Mouse (Mus musculus) lung, adult 2 months (tissue): ENCODE results near the gene Faah. TPM values are rescaled to one million over a fixed set of nuclear protein-coding genes. Genes with fewer than 3 reads are reported as not detected.

Experiments
- DNase-seq: peaks from one replicate; pipeline ENCODE4 v3.0.0; 2022
- H3K4me1 ChIP-seq: fragments of 200-500 bp; 2 replicates; pipeline ENCODE4 v1.6.1; 2011; ENCODE audit warnings: low read length; ENCODE audit not compliant: control insufficient read depth, insufficient read depth
- H3K4me3 ChIP-seq: fragments of 200-500 bp; replicated peaks from 2 replicates; pipeline ENCODE3; 2011; ENCODE audit warnings: low read depth, mild to moderate bottlenecking, control low read depth, low read length; ENCODE audit errors: extremely low read depth
- CTCF ChIP-seq: fragments of 200-500 bp; IDR thresholded peaks from 2 replicates; pipeline ENCODE4 v1.5.1; 2011; ENCODE audit warnings: mild to moderate bottlenecking, low read length, control low read depth; ENCODE audit not compliant: insufficient read depth
- POLR2A ChIP-seq: fragments of 200-500 bp; IDR thresholded peaks from 2 replicates; pipeline ENCODE4 v1.6.1; 2011; ENCODE audit warnings: low read depth, mild to moderate bottlenecking, control low read depth, low read length, borderline replicate concordance; ENCODE audit errors: extremely low read depth
- WGBS: fragments of 180-500 bp; shearing (Covaris S2); methylation state at CpG from one replicate; pipeline ENCODE4 v1.1.7; 2018; 5-methylcytosine and 5-hydroxymethylcytosine counted together
- polyA plus RNA-seq: library from polyadenylated mRNA; depleted of rRNA; stranded (reverse); fragments of >200 nt; gene quantifications from 2 replicates; pipeline ENCODE4 v1.2.3, GENCODE M21; 2012; rRNA removed

Gene Faah
- polyA plus RNA-seq, 1 experiment, result 24.5 TPM

DNA sequence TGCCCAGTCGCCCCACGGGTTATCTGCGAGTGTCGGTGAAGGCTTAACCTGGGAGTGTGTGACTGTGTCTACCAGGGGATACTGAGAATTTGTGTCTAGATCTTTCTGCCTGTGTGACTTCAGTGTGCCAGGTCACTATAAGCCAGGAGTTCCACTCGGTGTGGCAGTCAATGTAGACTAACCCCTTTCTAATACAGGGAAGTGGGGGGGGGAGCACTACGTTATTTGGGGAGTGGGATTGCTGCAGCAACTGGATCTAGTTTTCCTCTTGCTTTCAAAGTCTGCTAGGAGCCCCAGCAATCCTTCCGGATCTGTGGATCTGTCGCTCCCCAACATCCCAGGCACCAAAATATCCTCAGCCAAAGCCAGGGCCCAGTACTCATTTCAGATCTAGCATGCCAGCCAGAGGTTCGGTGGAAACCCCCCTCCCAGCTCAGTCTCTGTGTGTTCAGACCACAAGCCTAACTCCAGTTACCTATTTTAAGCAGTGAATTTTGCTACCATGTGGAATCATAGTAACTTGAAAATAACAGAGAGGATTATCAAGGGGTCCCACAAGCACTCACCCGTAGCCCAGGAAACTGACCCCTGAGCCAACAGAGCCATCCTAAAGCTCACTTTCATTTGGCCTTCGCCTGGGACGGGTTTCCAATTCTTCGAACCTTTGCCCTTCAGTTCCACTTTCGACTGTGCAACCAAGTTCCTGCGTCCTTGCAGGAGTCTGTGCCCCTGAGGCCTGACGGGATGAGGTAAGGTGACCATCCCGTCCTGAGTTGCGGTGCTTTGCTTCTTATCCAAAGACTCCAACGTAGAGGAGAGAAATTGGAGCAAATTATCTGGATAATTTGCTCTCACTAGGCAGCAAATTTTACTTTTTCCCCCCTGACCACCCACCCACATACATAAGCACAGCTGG is 80.4 kb downstream of the Faah start:
- DNase-seq, result no peak
- Histone ChIP-seq H3K4me1 (peaks cover 6% of the 10 kb centered on the region; the same call in 1 of the 2 replicates), H3K4me3 (no peak overlapping the region)
- no peak for TF ChIP-seq POLR2A
- TF ChIP-seq CTCF, result no peak
- 16% methylated on average over 19 of the region's 19 CpGs for WGBS

DNA sequence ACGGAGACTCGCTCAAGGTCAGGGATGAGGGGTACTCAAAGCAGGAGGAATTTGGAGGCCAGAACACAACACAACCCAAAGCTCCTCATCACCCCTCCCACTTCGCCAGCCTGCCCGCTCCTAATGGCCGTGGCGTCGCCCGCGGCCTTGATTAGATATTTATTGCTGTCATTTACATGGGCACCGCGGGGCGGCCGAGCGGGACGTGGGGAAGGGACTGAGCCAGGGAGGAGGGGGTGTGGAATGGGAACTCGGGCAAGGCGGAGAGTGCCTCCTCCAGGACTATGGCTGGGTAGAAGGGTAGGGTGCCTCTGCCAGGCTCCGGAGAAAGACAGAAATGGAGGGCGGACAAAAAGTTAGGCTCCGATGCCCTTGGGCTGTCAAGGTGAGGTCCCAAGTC is 81.1 kb downstream of the Faah start:
- no peak for DNase-seq
- Histone ChIP-seq H3K4me1 (peaks cover 6% of the 10 kb centered on the region; the same call in 1 of the 2 replicates), H3K4me3 (no peak overlapping the region)
- TF ChIP-seq CTCF (no peak), POLR2A (no peak)
- 4% methylated on average over 20 of the region's 20 CpGs for WGBS

DNA sequence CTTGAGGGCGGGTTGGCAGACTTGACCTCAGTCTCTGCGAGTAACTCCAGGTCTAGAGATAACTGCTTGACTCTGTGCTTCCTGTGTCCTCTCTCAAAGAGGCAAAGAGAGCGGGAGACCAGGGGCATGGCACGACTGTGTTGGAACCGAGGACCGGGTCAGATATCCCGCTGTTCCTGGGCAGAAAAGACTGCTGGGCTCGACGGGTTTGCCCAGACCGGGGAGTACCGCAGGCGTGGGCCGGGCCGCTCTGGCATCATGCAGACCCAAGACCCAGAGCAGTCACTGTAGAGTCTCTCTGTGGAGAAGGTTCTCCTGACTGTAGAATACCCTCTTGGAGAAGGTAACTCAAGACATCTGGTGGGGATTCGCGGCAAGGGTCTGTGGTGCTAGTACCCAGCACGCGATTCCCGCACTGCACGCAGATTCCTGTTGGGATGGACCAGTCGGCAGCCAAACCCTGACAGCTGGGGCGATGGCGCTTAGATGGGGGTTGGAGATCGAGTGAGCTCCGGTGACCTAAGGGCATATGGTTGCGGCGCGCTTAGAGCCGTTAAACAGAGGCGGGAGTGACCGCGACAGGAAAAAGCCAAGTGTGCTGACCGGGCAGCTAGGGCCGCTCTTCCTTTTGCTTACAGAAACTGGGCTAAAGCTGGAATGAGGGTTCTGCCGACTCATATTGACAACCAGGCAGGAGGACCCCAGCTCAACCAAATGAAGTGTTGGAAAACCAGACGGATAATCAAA is 81.7 kb downstream of the Faah start:
- TF ChIP-seq CTCF (no peak), POLR2A (no peak)
- WGBS, result 3% methylated on average over 36 of the region's 36 CpGs
- peak; percentile 9 for DNase-seq
- peaks cover 6% of the 10 kb centered on the region; the same call in 1 of the 2 replicates for H3K4me1 ChIP-seq
- no peak overlapping the region for H3K4me3 ChIP-seq

DNA sequence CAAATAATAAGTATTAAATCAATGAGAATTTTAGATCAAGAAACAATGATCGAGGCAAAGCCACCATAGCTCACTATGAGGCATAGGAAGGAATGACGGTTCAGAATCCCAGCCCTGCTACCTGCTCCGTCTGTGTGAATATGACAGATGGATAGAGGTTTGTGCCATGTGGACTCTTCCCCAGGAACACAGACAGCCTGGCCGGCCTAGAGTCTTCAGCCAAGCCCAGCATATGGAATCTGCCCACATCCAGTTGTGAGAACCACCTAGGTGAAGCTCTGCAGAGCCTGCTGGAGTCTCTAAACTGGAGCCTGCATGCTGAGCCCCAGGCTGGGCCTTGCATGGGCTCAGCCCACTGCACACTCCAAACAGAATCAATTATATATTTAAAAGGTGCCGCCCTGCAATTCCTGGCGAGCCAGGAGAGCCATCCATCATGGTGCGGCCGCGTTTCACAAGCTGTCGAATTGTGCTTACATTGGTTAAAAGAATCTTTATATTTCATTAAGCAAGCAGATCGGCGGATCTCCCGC is 86.1 kb downstream of the Faah start:
- peaks cover 5% of the 10 kb centered on the region; the same call in 1 of the 2 replicates for H3K4me1 ChIP-seq
- WGBS, result 51% methylated on average over 13 of the region's 13 CpGs
- no peak overlapping the region for H3K4me3 ChIP-seq
- no peak for DNase-seq
- TF ChIP-seq POLR2A (no peak), CTCF (no peak)

DNA sequence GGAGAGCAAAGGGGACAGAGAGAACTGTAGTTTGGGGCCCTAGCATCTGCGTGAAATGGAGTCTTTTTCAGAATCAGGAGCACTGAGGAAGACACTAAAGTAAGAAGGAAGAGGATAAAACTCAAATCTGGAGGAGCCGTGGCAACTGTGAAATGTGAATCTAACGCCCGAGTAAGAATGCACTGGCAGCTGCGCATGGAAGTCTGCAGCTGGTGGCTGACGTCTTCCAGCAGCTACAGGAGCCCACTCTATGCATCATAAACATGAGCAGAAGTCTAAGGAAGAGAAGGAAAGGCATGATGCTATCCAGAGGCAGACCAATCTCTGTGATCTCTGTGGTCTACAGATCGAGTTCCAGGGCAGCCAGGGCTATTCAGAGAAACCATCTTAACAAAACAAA is 90.1 kb downstream of the Faah start:
- 44% methylated on average over 7 of the region's 7 CpGs for WGBS
- Histone ChIP-seq H3K4me1 (no peaks in the 10 kb centered on the region), H3K4me3 (no peak overlapping the region)
- no peak for DNase-seq
- TF ChIP-seq CTCF (no peak), POLR2A (no peak)

DNA sequence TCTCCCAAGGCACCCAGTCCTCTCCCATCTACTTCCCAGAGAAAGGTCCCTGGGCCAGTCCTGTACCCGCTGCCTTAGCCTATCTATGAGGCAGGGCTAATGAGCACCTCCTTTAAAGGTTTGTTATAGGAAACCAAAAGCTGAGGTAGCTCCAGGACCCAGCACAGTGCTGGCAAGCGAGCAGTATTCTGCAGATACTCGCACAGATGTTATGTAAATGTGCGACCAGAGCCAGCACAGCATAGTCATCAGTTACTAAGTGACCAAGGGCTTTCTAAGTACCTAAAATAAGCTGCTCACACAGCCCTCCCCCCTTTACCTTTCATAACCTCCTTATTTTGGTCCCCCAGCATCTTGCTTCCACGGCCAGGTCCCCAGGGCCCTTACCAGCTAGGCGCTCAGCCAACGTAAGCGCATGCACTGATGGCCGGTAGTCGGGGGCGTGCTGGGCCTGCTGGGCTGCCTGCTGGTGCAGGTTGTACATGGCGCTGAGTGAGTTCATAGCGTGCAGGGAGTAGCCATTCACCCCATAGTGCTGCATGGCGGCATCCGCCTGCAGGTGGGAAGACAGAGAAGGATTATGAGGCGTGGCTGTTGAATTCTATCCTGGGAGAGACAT is 94.4 kb downstream of the Faah start:
- no peak overlapping the region for H3K4me3 ChIP-seq
- no peaks in the 10 kb centered on the region for H3K4me1 ChIP-seq
- 69% methylated on average over 16 of the region's 16 CpGs for WGBS
- TF ChIP-seq CTCF (no peak), POLR2A (no peak)
- no peak for DNase-seq

DNA sequence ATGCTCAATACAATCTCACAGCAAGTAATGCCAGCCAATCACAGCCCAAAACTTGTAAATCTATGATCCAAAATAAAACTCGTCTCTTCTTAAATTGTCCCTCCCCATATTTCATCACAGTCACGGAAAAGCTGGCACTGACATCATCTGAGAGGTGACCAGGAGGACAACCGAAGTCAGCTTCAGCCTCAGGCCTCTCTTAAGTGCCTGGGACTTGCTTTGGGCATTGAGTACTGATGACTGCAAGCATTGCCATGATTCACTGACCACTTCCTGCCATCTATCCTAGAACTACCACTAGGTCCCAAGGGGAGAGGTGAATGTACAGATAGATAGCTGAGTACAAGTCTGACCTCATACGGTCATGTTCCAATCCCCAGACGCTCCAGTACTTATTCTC is 95.0 kb downstream of the Faah start:
- 82% methylated on average over 5 of the region's 5 CpGs for WGBS
- Histone ChIP-seq H3K4me3 (no peak overlapping the region), H3K4me1 (no peaks in the 10 kb centered on the region)
- no peak for TF ChIP-seq POLR2A
- TF ChIP-seq CTCF, result no peak
- no peak for DNase-seq

DNA sequence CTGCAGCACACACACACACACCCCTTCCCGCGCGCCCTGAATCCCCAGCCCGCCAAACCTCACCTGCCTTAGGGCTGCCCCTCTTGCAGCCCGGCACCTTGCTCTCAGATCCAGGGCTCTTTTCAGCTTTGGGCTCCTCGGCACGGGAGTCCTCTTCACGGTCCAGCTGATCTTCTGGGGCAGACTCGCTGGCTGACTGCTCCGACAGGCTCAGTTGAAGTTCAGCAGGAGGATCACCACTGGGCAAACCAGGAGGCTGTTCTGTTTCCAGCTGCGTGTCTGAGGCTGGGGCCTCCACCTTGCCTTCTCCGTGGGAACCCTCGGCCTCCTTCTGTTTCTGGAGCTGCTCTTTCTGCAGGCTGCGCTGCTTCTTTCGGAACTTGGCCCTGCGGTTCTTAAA is 97.8 kb downstream of the Faah start:
- WGBS, result 76% methylated on average over 16 of the region's 16 CpGs
- TF ChIP-seq CTCF, result no peak
- TF ChIP-seq POLR2A, result no peak
- H3K4me3 ChIP-seq, result no peak overlapping the region
- DNase-seq, result no peak
- H3K4me1 ChIP-seq, result no peaks in the 10 kb centered on the region

Other genes starting within 250 kb of the Faah start
- gene Tex38, start 236.9 kb downstream of the Faah start, polyA plus RNA-seq, result 0.31 and 0.37 TPM in 2 replicates
- 19.6 and 32.7 TPM in 2 replicates for gene Atpaf1, start 233.1 kb downstream of the Faah start, polyA plus RNA-seq
- gene Mob3c, start 189.8 kb downstream of the Faah start, polyA plus RNA-seq, result 27.9 and 45.4 TPM in 2 replicates
- gene Mknk1, start 178.7 kb downstream of the Faah start, polyA plus RNA-seq, result 65.9 and 73.9 TPM in 2 replicates
- not detected in 2 replicates for gene Kncn, start 133.5 kb downstream of the Faah start, polyA plus RNA-seq
- gene 6430628N08Rik, start 127.3 kb downstream of the Faah start, polyA plus RNA-seq, result not detected in 2 replicates
- not detected in 2 replicates for gene Dmbx1, start 78.0 kb downstream of the Faah start, polyA plus RNA-seq
- 14.3 and 22.8 TPM in 2 replicates for gene Nsun4, start 36.0 kb upstream of the Faah start, polyA plus RNA-seq
- gene Uqcrh, start 57.1 kb upstream of the Faah start, polyA plus RNA-seq, result 60.7 and 113 TPM in 2 replicates
- 61.5 and 62.1 TPM in 2 replicates for gene Lrrc41, start 57.3 kb upstream of the Faah start, polyA plus RNA-seq
- 0.42 and 0.70 TPM in 2 replicates for gene Rad54l, start 105.8 kb upstream of the Faah start, polyA plus RNA-seq
- gene Pomgnt1, start 105.9 kb upstream of the Faah start, polyA plus RNA-seq, result 37.3 and 46.4 TPM in 2 replicates
- 3.7 and 5.7 TPM in 2 replicates for gene Lurap1, start 133.4 kb upstream of the Faah start, polyA plus RNA-seq
- 60.8 and 93.7 TPM in 2 replicates for gene Tspan1, start 149.7 kb upstream of the Faah start, polyA plus RNA-seq
- not detected in 2 replicates for gene 1700042G07Rik, start 155.4 kb upstream of the Faah start, polyA plus RNA-seq
- gene Gm49337, start 155.5 kb upstream of the Faah start, polyA plus RNA-seq, result not detected in 2 replicates
- gene Pik3r3, start 203.7 kb upstream of the Faah start, polyA plus RNA-seq, result 23.5 and 23.8 TPM in 2 replicates